Mouse (Mus musculus) right cerebral cortex, postnatal 36 days (tissue): ENCODE data around the gene Jarid2.
A peak's percentile ranks its signal among the peaks of the same experiment; 100 is the strongest.

Source experiments
- DNase-seq, 2 experiments: peaks; one replicate each; pipeline ENCODE4 v3.0.0; 2022; ENCODE audit warnings: low spot score in 2 of 2, mixed read lengths in 1 of 2

The Jarid2 gene

GRCm38 (mm10) chr13:44837445-44837844, 108.2 kb downstream of the Jarid2 start:
- no peak for DNase-seq

- DNase-seq: peak; percentile 59 to 72
Observed at GRCm38 (mm10) chr13:44839866-44840835, 110.9 kb downstream of the Jarid2 start.

- DNase-seq: no peak
Observed at GRCm38 (mm10) chr13:44851426-44851825, 122.2 kb downstream of the Jarid2 start.

GRCm38 (mm10) chr13:44852024-44852423, 122.8 kb downstream of the Jarid2 start:
- DNase-seq: no peak

- no peak for DNase-seq
Observed at GRCm38 (mm10) chr13:44865566-44865965, 136.3 kb downstream of the Jarid2 start.

- DNase-seq: peak; percentile 37 to 48
Observed at GRCm38 (mm10) chr13:44868037-44868650, 138.9 kb downstream of the Jarid2 start.

- DNase-seq: peak; percentile 97 to 99
Observed at GRCm38 (mm10) chr13:44869418-44870119, 140.3 kb downstream of the Jarid2 start.

- no peak for DNase-seq
Observed at GRCm38 (mm10) chr13:44876799-44877198, 147.5 kb downstream of the Jarid2 start.

- no peak for DNase-seq
Observed at GRCm38 (mm10) chr13:44881001-44881400, 151.7 kb downstream of the Jarid2 start.

GRCm38 (mm10) chr13:44886221-44886620, 156.9 kb downstream of the Jarid2 start:
- DNase-seq: no peak

- no peak for DNase-seq
Observed at GRCm38 (mm10) chr13:44890612-44891011, 161.3 kb downstream of the Jarid2 start.

- DNase-seq: no peak
Observed at GRCm38 (mm10) chr13:44891813-44892730, 162.8 kb downstream of the Jarid2 start.

- no peak for DNase-seq
Observed at GRCm38 (mm10) chr13:44896211-44896610, 166.9 kb downstream of the Jarid2 start.

GRCm38 (mm10) chr13:44902299-44902698, 173.0 kb downstream of the Jarid2 start:
- DNase-seq: no peak

GRCm38 (mm10) chr13:44903416-44903815, 174.1 kb downstream of the Jarid2 start:
- no peak for DNase-seq

GRCm38 (mm10) chr13:44904271-44904670, 175.0 kb downstream of the Jarid2 start:
- no peak for DNase-seq

GRCm38 (mm10) chr13:44906141-44906540, 176.9 kb downstream of the Jarid2 start:
- DNase-seq: no peak

- DNase-seq: peak; percentile 87 to 92
Observed at GRCm38 (mm10) chr13:44907702-44908101, 178.4 kb downstream of the Jarid2 start.

GRCm38 (mm10) chr13:44908790-44909189, 179.5 kb downstream of the Jarid2 start:
- no peak for DNase-seq

GRCm38 (mm10) chr13:44912851-44913250, 183.6 kb downstream of the Jarid2 start:
- DNase-seq: no peak

- no peak for DNase-seq
Observed at GRCm38 (mm10) chr13:44913560-44913959, 184.3 kb downstream of the Jarid2 start.
